Mouse (Mus musculus) limb, embryonic 11.5 days (tissue): Measurements from ENCODE around the gene Tapbp. TPM values are rescaled to one million over a fixed set of nuclear protein-coding genes. Genes with fewer than 3 reads are reported as not detected.

ENCODE experiments used
- ATAC-seq: fragments of 200-750 bp; cut with Nextera tagmentation; 2 replicates; pipeline ENCODE4 v1.8.0; 2017; ENCODE audit warnings: low read depth; ENCODE audit not compliant: insufficient number of reproducible peaks, low FRiP score, low TSS enrichment
- DNase-seq: peaks from one replicate; pipeline ENCODE4 v3.0.0-alpha.2; 2015; ENCODE audit warnings: low spot score
- H3K27ac ChIP-seq: fragments of 300-500 bp; sonication (generic); replicated peaks from 2 replicates; pipeline ENCODE4 v1.5.1; 2014; ENCODE audit warnings: low read depth, mild to moderate bottlenecking, low read length
- H3K27me3 ChIP-seq: fragments of 300-500 bp; sonication (generic); 2 replicates; pipeline ENCODE4 v1.6.1; 2014; ENCODE audit warnings: mild to moderate bottlenecking, low read length, mixed read lengths; ENCODE audit not compliant: control insufficient read depth, insufficient read depth
- H3K36me3 ChIP-seq: fragments of 300-500 bp; sonication (generic); 2 replicates; pipeline ENCODE4 v1.6.1; 2014; ENCODE audit warnings: mild to moderate bottlenecking, low read length, moderate library complexity, mixed read lengths; ENCODE audit not compliant: control insufficient read depth, insufficient read depth
- H3K4me1 ChIP-seq: fragments of 300-500 bp; sonication (generic); 2 replicates; pipeline ENCODE4 v1.6.1; 2014; ENCODE audit warnings: low read length, mixed read lengths; ENCODE audit not compliant: control insufficient read depth, insufficient read depth
- H3K4me2 ChIP-seq: fragments of 300-500 bp; sonication (generic); 2 replicates; pipeline ENCODE4 v1.6.1; 2014; ENCODE audit warnings: low read depth, mild to moderate bottlenecking, moderate library complexity; ENCODE audit not compliant: severe bottlenecking
- H3K4me3 ChIP-seq: fragments of 300-500 bp; sonication (generic); 2 replicates; pipeline ENCODE4 v1.5.1; 2014; ENCODE audit warnings: low read depth, low read length
- H3K9ac ChIP-seq: fragments of 300-500 bp; sonication (generic); 2 replicates; pipeline ENCODE4 v1.6.1; 2014; ENCODE audit warnings: mild to moderate bottlenecking, low read length
- H3K9me3 ChIP-seq: fragments of 300-500 bp; sonication (generic); 2 replicates; pipeline ENCODE4 v1.6.1; 2016; ENCODE audit warnings: low read length; ENCODE audit not compliant: control insufficient read depth
- WGBS: fragments of 180-500 bp; shearing (Covaris S2); extraction: QIAGEN DNeasy Blood & Tissue Kit; methylation state at CpG from one replicate; pipeline ENCODE4 v1.1.7; 2014; 5-methylcytosine and 5-hydroxymethylcytosine counted together
- polyA plus RNA-seq: library from polyadenylated mRNA; unstranded; fragments of >200 nt; fragmentation: Nextera tagmentation; extraction: Ambion mirVana; gene quantifications from 2 replicates; pipeline ENCODE4 v1.2.1, GENCODE M21; 2014

Tapbp gene
- polyA plus RNA-seq, 1 experiment from 2014 or later = 14.8 TPM

DNA sequence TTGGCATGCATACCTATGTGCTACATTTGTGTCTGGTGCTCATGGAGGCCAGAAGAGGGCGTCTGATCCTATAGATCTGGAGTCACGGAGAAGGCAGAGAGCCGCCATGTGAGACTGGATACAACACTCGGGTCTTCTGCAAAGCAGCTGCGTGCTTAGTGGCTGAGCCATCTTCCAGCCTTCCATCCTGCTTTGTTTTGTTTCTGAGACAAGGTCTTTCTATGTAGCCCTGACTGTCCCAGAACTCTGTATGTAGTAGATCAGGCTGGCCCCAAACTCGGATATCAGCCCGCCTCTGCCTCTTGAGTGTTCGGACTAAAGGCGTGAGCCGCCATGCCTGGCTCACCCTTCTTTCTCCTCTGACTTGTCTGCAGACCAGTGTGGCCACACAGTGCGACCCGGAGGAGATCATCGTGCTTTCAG lies 719 bp upstream of the Tapbp start:
- peaks cover 34% of the 10 kb centered on the region for H3K36me3 ChIP-seq
- H3K9ac ChIP-seq = peak overlapping the region; percentile 12; the same call in 1 of the 2 replicates
- WGBS = 74% methylated on average over 13 of the region's 13 CpGs
- H3K27ac ChIP-seq = no peak overlapping the region
- no peaks in the 10 kb centered on the region for H3K27me3 ChIP-seq
- DNase-seq (no peak), ATAC-seq (no peak)
- H3K9me3 ChIP-seq = no peaks in the 10 kb centered on the region
- H3K4me1 ChIP-seq = peaks cover 22% of the 10 kb centered on the region
- no peak overlapping the region; the same call in 1 of the 2 replicates for H3K4me3 ChIP-seq
- H3K4me2 ChIP-seq = peak overlapping the region; percentile 54; the same call in 1 of the 2 replicates

DNA sequence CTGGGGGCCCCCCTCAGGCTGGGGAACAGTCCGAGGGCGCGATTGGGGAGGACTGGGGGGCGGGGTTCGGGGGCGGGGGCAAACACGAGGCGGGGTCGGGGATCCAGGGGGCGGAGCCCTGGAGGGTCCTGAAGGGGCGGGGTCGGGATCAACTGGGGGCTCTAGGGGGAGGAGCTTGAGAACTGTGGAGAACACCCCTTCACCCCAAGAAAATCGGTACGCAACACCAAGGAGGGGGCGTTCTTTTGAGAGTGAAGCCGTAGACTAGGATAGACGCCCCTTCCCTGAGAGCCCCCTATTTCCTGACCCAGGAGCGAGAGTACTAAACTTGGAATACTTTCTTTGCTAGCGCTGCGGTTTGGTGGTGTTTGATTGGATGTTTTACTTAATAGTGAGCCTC lies 595 bp downstream of the Tapbp start:
- H3K4me3 ChIP-seq = peak overlapping the region; percentile 59
- 1% methylated on average over 19 of the region's 20 CpGs for WGBS
- peak overlapping the region; percentile 83 for H3K27ac ChIP-seq
- peaks cover 31% of the 10 kb centered on the region for H3K36me3 ChIP-seq
- no peaks in the 10 kb centered on the region for H3K27me3 ChIP-seq
- peak; percentile 24; the same call in 1 of the 2 replicates for ATAC-seq
- H3K9ac ChIP-seq = peak overlapping the region; percentile 56
- peaks cover 18% of the 10 kb centered on the region; the same call in 1 of the 2 replicates for H3K4me1 ChIP-seq
- no peak for DNase-seq
- H3K4me2 ChIP-seq = peak overlapping the region; percentile 54
- H3K9me3 ChIP-seq = no peaks in the 10 kb centered on the region

DNA sequence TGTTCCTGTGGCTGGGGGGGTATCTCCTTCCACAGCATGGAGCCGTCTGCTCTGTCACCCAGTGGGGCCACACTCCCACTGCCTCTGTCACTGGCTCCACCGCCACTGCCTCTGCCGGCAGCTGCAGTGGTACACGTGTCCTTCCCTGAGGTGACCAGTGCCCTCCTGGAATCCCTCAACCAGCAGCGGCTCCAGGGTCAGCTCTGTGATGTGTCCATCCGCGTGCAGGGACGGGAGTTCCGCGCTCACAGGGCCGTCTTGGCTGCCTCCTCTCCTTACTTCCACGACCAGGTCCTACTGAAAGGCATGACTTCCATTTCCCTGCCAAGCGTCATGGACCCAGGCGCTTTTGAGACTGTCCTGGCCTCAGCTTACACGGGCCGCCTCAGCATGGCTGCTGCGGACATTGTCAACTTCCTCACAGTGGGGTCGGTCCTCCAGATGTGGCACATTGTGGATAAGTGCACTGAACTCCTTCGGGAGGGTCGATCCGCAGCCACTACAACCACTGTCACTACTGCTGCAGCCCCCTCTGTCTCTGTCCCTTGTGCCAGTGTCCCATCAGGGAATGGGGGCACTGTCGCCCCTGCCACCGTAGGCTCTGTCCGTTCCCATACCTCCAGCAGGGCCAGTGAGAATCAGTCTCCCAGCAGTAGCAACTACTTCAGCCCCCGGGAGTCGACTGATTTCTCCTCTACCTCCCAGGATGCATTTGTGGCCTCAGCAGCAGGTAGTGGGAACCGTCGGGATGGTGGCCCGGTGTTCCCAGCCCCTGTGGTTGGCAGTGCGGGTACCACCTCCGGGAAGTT lies 1.4 kb downstream of the Tapbp start:
- Histone ChIP-seq H3K4me1 (peaks cover 18% of the 10 kb centered on the region; the same call in 1 of the 2 replicates), H3K9ac (no peak overlapping the region), H3K27ac (no peak overlapping the region), H3K36me3 (peaks cover 24% of the 10 kb centered on the region), H3K9me3 (no peaks in the 10 kb centered on the region), H3K4me3 (peak overlapping the region; percentile 59), H3K27me3 (no peaks in the 10 kb centered on the region), H3K4me2 (peak overlapping the region; percentile 54)
- WGBS = 77% methylated on average over 31 of the region's 31 CpGs
- DNase-seq (no peak), ATAC-seq (no peak)

DNA sequence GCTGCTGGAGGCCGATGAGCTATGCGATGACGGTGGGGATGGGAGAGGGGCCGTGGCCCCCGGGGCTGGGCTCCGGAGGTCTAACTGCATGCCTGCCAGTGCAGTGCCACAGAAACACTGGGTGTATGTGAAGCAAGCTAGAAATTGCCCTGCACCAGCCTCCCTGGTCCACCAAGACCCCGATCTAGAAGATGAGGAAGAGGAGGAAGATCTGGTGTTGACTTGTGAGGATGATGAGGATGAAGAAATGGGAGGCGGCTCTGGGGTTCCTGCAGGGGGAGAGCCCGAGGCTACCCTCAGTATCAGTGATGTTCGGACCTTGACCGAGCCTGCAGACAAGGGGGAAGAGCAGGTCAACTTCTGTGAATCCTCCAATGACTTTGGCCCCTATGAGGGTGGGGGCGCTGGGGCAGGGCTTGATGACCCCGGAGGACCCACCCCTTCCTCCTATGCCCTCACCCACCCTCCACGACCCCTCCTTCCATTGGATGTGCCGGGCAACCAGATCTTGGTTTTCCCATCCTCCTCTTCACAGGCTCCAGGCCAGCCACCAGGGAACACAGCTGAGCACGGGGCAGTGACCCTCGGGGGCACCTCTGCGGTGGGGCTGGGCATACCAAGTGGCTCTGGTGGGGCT lies 2.1 kb downstream of the Tapbp start:
- DNase-seq = no peak
- Histone ChIP-seq H3K27ac (no peak overlapping the region), H3K4me2 (no peak overlapping the region), H3K9ac (no peak overlapping the region), H3K36me3 (peaks cover 18% of the 10 kb centered on the region), H3K4me1 (peaks cover 18% of the 10 kb centered on the region; the same call in 1 of the 2 replicates), H3K9me3 (no peaks in the 10 kb centered on the region), H3K4me3 (0 out of 2 replicates have a peak overlapping the region, but pooled peaks have one; percentile 14), H3K27me3 (no peaks in the 10 kb centered on the region)
- no peak for ATAC-seq
- 76% methylated on average over 18 of the region's 18 CpGs for WGBS

DNA sequence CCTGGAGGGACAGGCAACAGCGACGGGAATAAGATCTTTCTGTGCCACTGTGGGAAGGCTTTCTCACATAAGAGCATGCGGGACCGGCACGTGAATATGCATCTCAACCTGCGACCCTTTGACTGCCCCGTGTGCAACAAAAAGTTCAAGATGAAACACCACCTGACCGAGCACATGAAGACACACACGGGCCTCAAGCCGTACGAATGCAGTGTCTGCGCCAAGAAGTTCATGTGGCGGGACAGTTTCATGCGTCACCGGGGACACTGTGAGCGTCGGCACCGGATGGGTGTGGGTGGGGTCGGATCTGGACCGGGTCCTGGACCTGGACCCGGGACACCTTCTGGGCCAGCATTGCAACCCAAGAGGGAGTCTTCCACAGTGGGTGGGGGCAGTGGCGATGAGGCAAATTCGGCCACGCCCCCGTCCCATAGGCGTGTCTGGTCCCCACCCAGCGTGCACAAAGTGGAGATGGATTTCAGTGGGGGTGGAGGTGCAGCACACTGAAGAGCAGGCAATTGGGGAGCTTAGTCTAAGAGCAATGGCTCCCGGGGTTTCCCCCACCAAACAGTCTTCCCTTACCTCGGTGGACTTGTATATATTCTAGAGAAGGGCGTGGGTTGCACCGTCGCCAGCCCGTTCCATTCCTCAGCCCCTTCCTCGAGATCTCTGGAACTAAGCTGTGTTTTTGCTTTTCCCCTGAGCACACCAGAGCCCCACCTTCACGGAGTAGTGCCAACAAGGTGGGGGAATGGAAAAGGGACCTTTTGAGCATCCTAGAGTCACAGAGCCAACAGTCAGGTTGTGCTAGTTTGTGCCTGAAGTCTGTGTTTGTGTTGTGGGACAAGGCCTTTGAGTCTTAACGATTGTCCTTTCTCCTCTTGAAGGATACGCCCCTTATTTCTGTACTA lies 2.8 kb downstream of the Tapbp start:
- Histone ChIP-seq H3K9ac (no peak overlapping the region), H3K27me3 (no peaks in the 10 kb centered on the region), H3K9me3 (no peaks in the 10 kb centered on the region), H3K4me2 (peak overlapping the region; percentile 98), H3K4me1 (peaks cover 18% of the 10 kb centered on the region; the same call in 1 of the 2 replicates), H3K4me3 (peak overlapping the region; percentile 60), H3K36me3 (peaks cover 14% of the 10 kb centered on the region), H3K27ac (no peak overlapping the region)
- DNase-seq = no peak
- no peak for ATAC-seq
- WGBS = 58% methylated on average over 37 of the region's 37 CpGs

DNA sequence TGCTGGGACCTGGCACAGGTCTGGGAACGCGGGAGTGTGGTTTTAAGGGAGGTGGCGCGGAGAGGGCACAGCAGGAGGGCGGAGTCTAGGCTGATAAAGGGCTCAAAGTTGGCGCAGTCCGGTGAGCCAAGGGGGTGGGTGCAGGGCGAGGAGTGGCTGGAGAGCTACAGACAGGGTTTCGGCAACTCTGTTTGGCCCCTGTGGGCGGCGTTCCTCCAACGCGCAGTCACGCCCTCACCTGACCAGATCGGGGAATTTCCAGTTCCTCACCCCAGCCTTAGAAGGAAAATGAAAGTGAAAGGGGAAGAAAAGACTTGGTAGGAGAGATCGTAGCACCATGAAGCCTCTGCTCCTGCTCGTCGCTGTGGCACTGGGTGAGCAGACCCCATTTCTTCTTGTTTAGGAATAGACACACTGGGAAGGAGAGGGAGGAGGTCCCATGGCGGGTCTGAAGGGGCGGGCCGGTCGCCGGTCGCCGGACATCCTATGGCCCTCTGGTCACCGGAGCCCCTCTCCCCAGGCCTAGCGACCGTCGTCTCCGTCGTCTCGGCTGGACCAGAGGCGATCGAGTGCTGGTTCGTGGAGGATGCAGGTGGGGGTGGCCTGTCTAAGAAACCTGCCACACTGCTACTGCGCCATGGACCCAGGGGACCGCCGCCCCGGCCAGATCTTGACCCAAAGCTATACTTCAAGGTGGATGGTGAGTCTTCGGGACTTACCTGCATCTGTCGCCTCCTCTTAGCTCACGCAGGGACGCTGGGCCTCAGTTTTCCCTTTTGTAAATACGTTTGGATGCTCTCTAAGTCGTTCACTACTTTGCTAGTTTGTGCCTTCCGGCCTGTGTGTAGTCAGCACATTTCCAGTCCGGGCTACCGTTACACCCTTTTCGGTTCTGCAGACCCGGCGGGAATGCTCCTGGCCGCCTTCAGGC lies 3.9 kb downstream of the Tapbp start:
- Histone ChIP-seq H3K27ac (peak overlapping the region; percentile 56; the same call in 1 of the 2 replicates), H3K4me3 (peak overlapping the region; percentile 60), H3K4me2 (peak overlapping the region; percentile 98), H3K27me3 (no peaks in the 10 kb centered on the region), H3K9me3 (no peaks in the 10 kb centered on the region), H3K4me1 (peaks cover 18% of the 10 kb centered on the region; the same call in 1 of the 2 replicates), H3K9ac (peak overlapping the region; percentile 58), H3K36me3 (peaks cover 6% of the 10 kb centered on the region)
- under 1% methylated on average over 52 of the region's 52 CpGs for WGBS
- DNase-seq (peak; percentile 57), ATAC-seq (no peak)

DNA sequence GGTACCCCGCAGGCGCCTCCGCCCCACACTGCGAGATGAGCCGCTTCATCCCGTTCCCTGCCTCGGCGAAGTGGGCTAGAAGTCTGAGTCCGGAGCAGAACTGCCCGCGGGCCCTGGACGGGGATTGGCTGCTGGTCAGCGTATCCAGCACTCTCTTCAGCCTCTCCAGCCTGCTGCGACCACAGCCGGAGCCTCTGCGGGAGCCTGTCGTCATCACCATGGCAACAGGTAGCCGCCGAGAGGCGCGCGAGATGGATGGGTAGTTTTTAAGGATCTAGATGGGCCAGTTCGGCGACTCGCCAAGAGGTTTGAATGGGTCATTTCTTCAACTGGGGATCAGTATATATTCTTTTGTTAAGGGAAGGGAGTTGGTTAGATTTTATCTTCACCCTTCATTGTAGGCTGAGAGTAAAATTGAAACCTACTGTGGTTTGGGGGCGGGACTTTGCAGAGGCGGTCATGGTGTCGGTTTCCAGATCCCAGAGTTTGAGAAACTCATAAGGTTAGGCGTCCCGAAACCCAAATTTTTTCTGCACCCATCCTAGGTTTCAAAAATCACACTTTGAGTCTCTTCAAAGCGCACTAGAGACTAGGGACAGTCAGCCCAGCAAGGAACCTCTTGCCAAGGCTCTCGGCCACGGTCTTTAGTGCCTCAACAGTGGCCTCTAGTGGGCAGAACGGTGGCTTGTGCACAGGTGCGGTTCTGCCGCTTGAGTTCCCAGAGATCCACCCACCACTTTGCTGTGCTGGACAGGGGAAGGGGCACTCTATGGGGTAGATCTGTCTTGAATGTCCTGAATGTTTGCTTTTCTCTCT lies 4.8 kb downstream of the Tapbp start:
- Histone ChIP-seq H3K27ac (peak overlapping the region; percentile 56; the same call in 1 of the 2 replicates), H3K4me2 (peak overlapping the region; percentile 98), H3K4me1 (peaks cover 15% of the 10 kb centered on the region; the same call in 1 of the 2 replicates), H3K9ac (peak overlapping the region; percentile 58), H3K9me3 (no peaks in the 10 kb centered on the region), H3K36me3 (peaks cover 6% of the 10 kb centered on the region), H3K27me3 (no peaks in the 10 kb centered on the region), H3K4me3 (peak overlapping the region; percentile 60)
- ATAC-seq = no peak
- DNase-seq = peak; percentile 91
- WGBS = under 1% methylated on average over 36 of the region's 36 CpGs
